Mouse (Mus musculus): ENCODE measurements at regions not wholly inside any gene's neighbourhood (a gene's known extent, or its start where the extent isn't known, plus 50 kb on each side); places are given as distances from the start of the nearest gene placed in this dataset.

- DNase-seq, result no peak
Measured at GRCm38 (mm10) chr6:52105031-52105593, 53.0 kb downstream of the Hoxa1 start.

GRCm38 (mm10) chr6:52104141-52104540, 54.0 kb downstream of the Hoxa1 start:
- no peak for DNase-seq

- DNase-seq, result no peak
Measured at GRCm38 (mm10) chr6:52103661-52104060, 54.5 kb downstream of the Hoxa1 start.

- peak; percentile 2 for DNase-seq
Measured at GRCm38 (mm10) chr6:52102699-52103098, 55.4 kb downstream of the Hoxa1 start.

- no peak for DNase-seq
Measured at GRCm38 (mm10) chr6:52102179-52102578, 55.9 kb downstream of the Hoxa1 start.

- no peak for DNase-seq
Measured at GRCm38 (mm10) chr6:52101209-52101608, 56.9 kb downstream of the Hoxa1 start.

- DNase-seq, result no peak
Measured at GRCm38 (mm10) chr6:52098851-52099250, 59.3 kb downstream of the Hoxa1 start.

GRCm38 (mm10) chr6:52095575-52095974, 62.5 kb downstream of the Hoxa1 start:
- no peak for DNase-seq

GRCm38 (mm10) chr6:52091445-52091844, 66.7 kb downstream of the Hoxa1 start:
- DNase-seq, result no peak

GRCm38 (mm10) chr6:52085932-52086643, 72.0 kb downstream of the Hoxa1 start:
- no peak for DNase-seq

GRCm38 (mm10) chr6:52084622-52085021, 72.3 kb upstream of the Skap2 start:
- no peak for DNase-seq

GRCm38 (mm10) chr6:52079501-52079900, 67.2 kb upstream of the Skap2 start:
- DNase-seq, result no peak

- no peak for DNase-seq
Measured at GRCm38 (mm10) chr6:52078530-52079340, 66.4 kb upstream of the Skap2 start.

- DNase-seq, result no peak
Measured at GRCm38 (mm10) chr6:52076179-52076932, 64.0 kb upstream of the Skap2 start.

GRCm38 (mm10) chr6:52074904-52075303, 62.6 kb upstream of the Skap2 start:
- DNase-seq, result no peak

GRCm38 (mm10) chr6:52067151-52067550, 54.8 kb upstream of the Skap2 start:
- DNase-seq, result no peak

GRCm38 (mm10) chr6:52065652-52066051, 53.3 kb upstream of the Skap2 start:
- no peak for DNase-seq

- peak; percentile 18 for DNase-seq
Measured at GRCm38 (mm10) chr6:52064176-52065015, 52.0 kb upstream of the Skap2 start.
